Mouse (Mus musculus) induced T-regulatory cell, adult 2 months (primary cell): Measurements from ENCODE around the gene Serpina3k.
"Not testable (repeated sequence)": the region's sequence is repeated elsewhere in the genome, so short reads cannot be mapped to it uniquely, and the experiment has no call there.

Experiments used
- DNase-seq: peaks from one replicate; pipeline ENCODE4 v3.0.0-alpha.2; 2012; ENCODE audit warnings: low read depth

Gene Serpina3k

DNA sequence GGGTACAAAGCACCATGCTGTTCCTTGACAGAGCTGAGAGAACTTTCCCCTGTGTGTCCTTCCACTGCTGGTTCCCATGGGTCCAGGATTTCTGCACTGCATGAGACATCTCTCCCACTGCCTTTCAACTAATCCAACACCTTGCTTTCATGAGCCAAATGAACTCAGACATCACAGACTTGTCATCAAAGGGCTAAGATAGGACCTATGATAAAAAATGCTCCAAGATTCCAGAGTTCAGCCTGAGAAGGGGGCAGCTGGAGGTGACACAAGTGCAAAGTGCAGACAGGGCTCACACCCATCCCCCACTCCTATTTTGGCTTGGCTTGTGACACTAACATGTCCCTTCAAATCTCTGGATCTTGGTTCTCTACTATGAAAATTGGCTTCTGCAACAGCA, 50.2 kb downstream of the Serpina3k start:
- no peak for DNase-seq

DNA sequence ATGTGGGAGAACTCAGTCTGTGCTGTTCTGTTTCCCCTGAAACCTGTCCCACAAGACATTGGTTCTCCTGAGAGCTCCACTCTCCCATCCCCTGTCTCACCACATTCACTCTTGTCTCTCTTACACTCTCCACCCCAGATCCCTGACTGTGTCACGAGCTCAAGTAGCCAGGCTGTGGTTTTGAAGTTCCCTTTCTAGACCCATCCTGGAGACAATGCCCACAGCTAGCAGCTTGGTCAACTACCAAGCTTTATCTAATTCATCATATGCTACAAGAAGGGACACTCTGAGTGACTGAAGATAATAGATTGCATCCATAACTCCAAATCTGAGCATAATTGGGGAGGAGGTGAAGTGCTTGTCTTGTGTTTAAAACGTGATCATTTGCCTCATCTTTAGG, 52.8 kb downstream of the Serpina3k start:
- not testable (repeated sequence) for DNase-seq
